Mouse (Mus musculus) left cerebral cortex, postnatal 4 days (tissue): ENCODE measurements around the gene Igsf1. TPM values are rescaled to one million over a fixed set of nuclear protein-coding genes. Genes with fewer than 3 reads are reported as not detected.
A peak's percentile ranks its signal among the peaks of the same experiment; 100 is the strongest.

Source experiments
- DNase-seq: peaks from one replicate; pipeline ENCODE4 v3.0.0-alpha.2; 2022
- intact Hi-C: fragments of 180-260 bp; cut with DNase I; formaldehyde crosslinking; loops from one replicate; pipeline ENCODE4 v1.15.1; 2025
- total RNA-seq, 2 experiments: library from RNA; stranded (reverse); gene quantifications; 2 replicates each; pipeline ENCODE4 v1.2.3; 2021

Gene Igsf1
- total RNA-seq, result 1 to 10 TPM; 4.0 to 9.4 TPM

- intact Hi-C loops, result no loop called here
These were observed at the start of gene Igsf1 for GRCm38 (mm10) chrX:49797213-49798019. Gene Igsf1, minus strand, starts transcription at chrX:49797749.

GRCm38 (mm10) chrX:49770828-49771227, 26.7 kb downstream of the Igsf1 start:
- DNase-seq, result no peak
- intact Hi-C loops, result no loop called here

More at GRCm38 (mm10) chrX:49797213-49798019, at the start of gene Igsf1:
- DNase-seq, result peak; percentile 63

- intact Hi-C loops, result no loop called here
- no peak for DNase-seq
These were observed 52.4 kb downstream of the Igsf1 start for GRCm38 (mm10) chrX:49745192-49745591.

GRCm38 (mm10) chrX:49734959-49735358, 62.6 kb downstream of the Igsf1 start, which contains the start of gene Olfr1321:
Gene Olfr1321, minus strand, starts transcription at chrX:49735059.
- intact Hi-C loops, result no loop called here
- DNase-seq, result no peak

Other genes starting within 250 kb of the Igsf1 start
- not detected for gene Olfr1320, start 125.4 kb downstream of the Igsf1 start, total RNA-seq
- gene Olfr1321, start 62.7 kb downstream of the Igsf1 start, total RNA-seq, result not detected
- not detected for gene Olfr1322, start 93.7 kb upstream of the Igsf1 start, total RNA-seq
- not detected for gene Olfr1323, start 221.6 kb upstream of the Igsf1 start, total RNA-seq